Mouse (Mus musculus) hindbrain, postnatal 0 days (tissue): ENCODE data around the gene Mfng. TPM values are rescaled to one million over a fixed set of nuclear protein-coding genes. Genes with fewer than 3 reads are reported as not detected.

Experiments
- ATAC-seq: fragments of 200-750 bp; cut with Nextera tagmentation; 2 replicates; pipeline ENCODE4 v1.8.0; 2017; ENCODE audit warnings: mild to moderate bottlenecking, moderate TSS enrichment, moderate library complexity
- DNase-seq: peaks from one replicate; pipeline ENCODE4 v3.0.0-alpha.2; 2015; ENCODE audit warnings: low spot score
- H3K27ac ChIP-seq: fragments of 300-500 bp; sonication (generic); 2 replicates; pipeline ENCODE4 v1.5.1; 2014; ENCODE audit warnings: mild to moderate bottlenecking
- H3K27me3 ChIP-seq: fragments of 300-500 bp; sonication (generic); 2 replicates; pipeline ENCODE4 v1.6.1; 2014; ENCODE audit warnings: low read length, mixed read lengths; ENCODE audit not compliant: insufficient read depth
- H3K36me3 ChIP-seq: fragments of 300-500 bp; sonication (generic); 2 replicates; pipeline ENCODE4 v1.6.1; 2014; ENCODE audit warnings: low read length, mixed read lengths; ENCODE audit not compliant: insufficient read depth
- H3K4me1 ChIP-seq: fragments of 300-500 bp; sonication (generic); 2 replicates; pipeline ENCODE4 v1.6.1; 2014; ENCODE audit warnings: antibody characterized with exemption, low read length, mixed read lengths; ENCODE audit not compliant: insufficient read depth
- H3K4me2 ChIP-seq: fragments of 300-500 bp; sonication (generic); 2 replicates; pipeline ENCODE4 v1.6.1; 2014; ENCODE audit warnings: low read depth, mild to moderate bottlenecking, low read length, moderate library complexity, mixed read lengths
- H3K4me3 ChIP-seq: fragments of 300-500 bp; sonication (generic); 2 replicates; pipeline ENCODE4 v1.5.1; 2014; ENCODE audit warnings: low read length
- H3K9ac ChIP-seq: fragments of 300-500 bp; sonication (generic); replicated peaks from 2 replicates; pipeline ENCODE4 v1.6.1; 2014; ENCODE audit warnings: mild to moderate bottlenecking, low read length, moderate library complexity, mixed read lengths
- H3K9me3 ChIP-seq: fragments of 300-500 bp; sonication (generic); 2 replicates; pipeline ENCODE4 v1.6.1; 2016; ENCODE audit warnings: low read length, mixed read lengths
- CTCF ChIP-seq: IDR thresholded peaks from 2 replicates; pipeline ENCODE4 v1.5.1; 2016; ENCODE audit warnings: antibody characterized with exemption, control low read depth, low read depth
- WGBS: fragments of 180-500 bp; shearing (Covaris S2); extraction: QIAGEN DNeasy Blood & Tissue Kit; methylation state at CpG from one replicate; pipeline ENCODE4 v1.1.7; 2014; 5-methylcytosine and 5-hydroxymethylcytosine counted together
- polyA plus RNA-seq: library from polyadenylated mRNA; unstranded; fragments of >200 nt; fragmentation: Nextera tagmentation; extraction: Ambion mirVana; gene quantifications from 2 replicates; pipeline ENCODE4 v1.2.1, GENCODE M21; 2015
- total RNA-seq: library from RNA; depleted of rRNA; stranded (reverse); fragments of >200 nt; gene quantifications from 2 replicates; pipeline ENCODE4 v1.2.3, GENCODE M21; 2014

Mfng gene
- total and polyA plus RNA-seq, 2 experiments from 2014 or later = 15.2 to 17.9 TPM

DNA sequence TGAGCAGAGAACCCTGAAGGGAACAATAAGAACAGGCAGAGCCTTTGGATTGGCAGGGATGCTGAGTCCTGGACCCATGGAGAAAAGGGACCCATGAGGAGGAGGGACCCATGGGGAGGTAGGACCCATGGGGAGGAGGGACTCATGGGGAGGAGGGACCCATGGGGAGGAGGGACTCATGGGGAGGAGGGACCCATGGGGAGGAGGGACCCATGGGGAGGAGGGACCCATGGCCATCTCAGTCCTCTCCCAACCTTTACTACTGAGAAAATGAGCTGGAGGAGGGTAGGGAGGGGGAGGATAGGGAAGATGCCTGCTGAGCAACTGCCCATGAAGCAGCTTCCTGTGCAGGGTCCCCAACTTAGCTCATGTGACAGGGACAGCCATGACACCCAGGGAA, 20.3 kb downstream of the Mfng start:
- Histone ChIP-seq H3K27me3 (no peaks in the 10 kb centered on the region), H3K36me3 (no peaks in the 10 kb centered on the region), H3K4me3 (no peak overlapping the region), H3K4me1 (peaks cover 8% of the 10 kb centered on the region; the same call in 1 of the 2 replicates), H3K9me3 (no peaks in the 10 kb centered on the region), H3K27ac (no peak overlapping the region), H3K4me2 (no peak overlapping the region), H3K9ac (no peak overlapping the region)
- no peak for ATAC-seq
- no peak for TF ChIP-seq CTCF
- no peak for DNase-seq

- H3K9ac ChIP-seq = no peak overlapping the region
- no peaks in the 10 kb centered on the region for H3K27me3 ChIP-seq
- H3K9me3 ChIP-seq = no peaks in the 10 kb centered on the region
- ATAC-seq (peak; percentile 14; the same call in 1 of the 2 replicates), DNase-seq (peak; percentile 32)
- H3K4me2 ChIP-seq = no peak overlapping the region
- H3K36me3 ChIP-seq = no peaks in the 10 kb centered on the region
- no peak for TF ChIP-seq CTCF
- H3K4me3 ChIP-seq = no peak overlapping the region
- no peak overlapping the region for H3K27ac ChIP-seq
- 39% methylated on average over 6 of the region's 6 CpGs for WGBS
- H3K4me1 ChIP-seq = peaks cover 8% of the 10 kb centered on the region; the same call in 1 of the 2 replicates
These were observed 22.5 kb downstream of the Mfng start for GRCm38 (mm10) chr15:78750608-78751350.

DNA sequence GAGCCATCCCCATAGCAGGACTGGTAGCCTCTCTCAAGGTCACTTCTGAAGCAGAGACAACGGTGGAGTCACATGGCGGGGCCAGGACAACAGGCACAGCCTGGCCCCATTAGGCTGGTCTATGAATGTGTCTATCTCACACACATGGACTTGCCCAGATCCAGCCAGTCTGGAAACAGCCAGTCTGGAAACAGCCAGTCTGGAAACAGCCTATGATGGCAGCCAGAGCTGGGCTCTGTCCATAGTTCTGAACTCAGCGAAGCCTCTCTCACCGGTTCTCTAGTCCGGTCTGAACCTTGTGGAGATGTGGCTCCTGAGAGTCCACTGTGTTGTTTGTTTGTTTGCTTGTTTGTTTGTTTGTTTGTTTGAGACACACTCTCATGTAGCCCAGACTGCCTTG, 23.4 kb downstream of the Mfng start:
- Histone ChIP-seq H3K9me3 (no peaks in the 10 kb centered on the region), H3K4me3 (no peak overlapping the region), H3K36me3 (no peaks in the 10 kb centered on the region), H3K4me1 (peaks cover 7% of the 10 kb centered on the region; the same call in 1 of the 2 replicates), H3K27ac (no peak overlapping the region), H3K9ac (no peak overlapping the region), H3K4me2 (no peak overlapping the region), H3K27me3 (no peaks in the 10 kb centered on the region)
- no peak for TF ChIP-seq CTCF
- 61% methylated on average over 5 of the region's 5 CpGs for WGBS
- ATAC-seq = no peak
- no peak for DNase-seq

- Histone ChIP-seq H3K27me3 (no peaks in the 10 kb centered on the region), H3K9me3 (no peaks in the 10 kb centered on the region), H3K36me3 (no peaks in the 10 kb centered on the region), H3K4me2 (no peak overlapping the region), H3K4me1 (no peaks in the 10 kb centered on the region; the same call in 1 of the 2 replicates), H3K9ac (no peak overlapping the region), H3K27ac (no peak overlapping the region), H3K4me3 (no peak overlapping the region)
- WGBS = 4% methylated on average over 5 of the region's 5 CpGs
- ATAC-seq = peak; percentile 63
- TF ChIP-seq CTCF = peak; percentile 100
- DNase-seq = peak; percentile 91
These were observed 29.1 kb downstream of the Mfng start for GRCm38 (mm10) chr15:78744206-78744605.

GRCm38 (mm10) chr15:78742831-78743230, 30.4 kb downstream of the Mfng start:
- 86% methylated on average over 10 of the region's 10 CpGs for WGBS
- Histone ChIP-seq H3K4me2 (no peak overlapping the region), H3K27me3 (no peaks in the 10 kb centered on the region), H3K27ac (no peak overlapping the region), H3K4me1 (no peaks in the 10 kb centered on the region; the same call in 1 of the 2 replicates), H3K9me3 (no peaks in the 10 kb centered on the region), H3K36me3 (no peaks in the 10 kb centered on the region), H3K4me3 (no peak overlapping the region), H3K9ac (no peak overlapping the region)
- DNase-seq (no peak), ATAC-seq (no peak)
- TF ChIP-seq CTCF = no peak

- 72% methylated on average over 12 of the region's 12 CpGs for WGBS
- TF ChIP-seq CTCF = no peak
- no peak for DNase-seq
- Histone ChIP-seq H3K9me3 (no peaks in the 10 kb centered on the region), H3K4me1 (peaks cover 7% of the 10 kb centered on the region), H3K4me2 (no peak overlapping the region), H3K27ac (no peak overlapping the region), H3K4me3 (no peak overlapping the region), H3K36me3 (no peaks in the 10 kb centered on the region), H3K9ac (no peak overlapping the region), H3K27me3 (no peaks in the 10 kb centered on the region)
- no peak for ATAC-seq
These were observed 32.6 kb downstream of the Mfng start for GRCm38 (mm10) chr15:78740662-78741061.

DNA sequence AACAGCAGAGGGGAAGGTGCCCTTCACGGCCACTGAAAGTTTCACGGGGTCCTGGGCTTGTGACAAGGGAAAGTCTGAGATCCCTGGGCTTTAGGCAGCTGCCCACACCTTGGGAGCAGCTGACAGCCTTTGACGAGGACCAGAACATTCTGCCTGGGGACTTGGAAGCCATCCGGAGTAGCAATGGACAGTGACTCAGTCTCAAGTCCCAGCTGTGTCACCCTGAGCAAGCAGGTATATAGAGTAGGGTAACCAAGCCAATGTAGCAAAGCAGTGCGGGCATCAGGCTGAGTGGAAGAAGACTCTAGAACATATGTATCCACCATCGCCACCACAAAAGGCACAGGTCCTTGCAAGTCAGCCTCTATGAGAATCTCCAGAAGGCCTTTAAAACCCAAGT, 36.1 kb downstream of the Mfng start:
- Histone ChIP-seq H3K9ac (no peak overlapping the region), H3K27ac (peak overlapping the region; percentile 83; the same call in 1 of the 2 replicates), H3K4me2 (no peak overlapping the region), H3K9me3 (no peaks in the 10 kb centered on the region), H3K27me3 (no peaks in the 10 kb centered on the region), H3K36me3 (no peaks in the 10 kb centered on the region), H3K4me1 (peaks cover 7% of the 10 kb centered on the region; the same call in 1 of the 2 replicates), H3K4me3 (no peak overlapping the region)
- no peak for TF ChIP-seq CTCF
- 43% methylated on average over 6 of the region's 6 CpGs for WGBS
- no peak for DNase-seq
- ATAC-seq = no peak
